Mouse (Mus musculus): ENCODE results near the gene Prok1.

- TF ChIP-seq CTCF (IDR thresholded peaks at IDR 0.05; ENCODE audit: control insufficient read depth, insufficient read depth, low read length) = no peak
- no peak for TF ChIP-seq POLR2A (IDR thresholded peaks at IDR 0.05; ENCODE audit: borderline replicate concordance, control insufficient read depth, low read depth, low read length)
Measured at GRCm38 (mm10) chr3:107221608-107222007, 17.9 kb downstream of the Prok1 start, which contains the start of gene Cym.
